Mouse (Mus musculus) heart, adult 2 months (tissue): ENCODE measurements around the gene Zfp638. TPM values are rescaled to one million over a fixed set of nuclear protein-coding genes. Genes with fewer than 3 reads are reported as not detected.

Experiments
- DNase-seq, 2 experiments: peaks; one replicate each; pipeline ENCODE4 v3.0.0; 2021
- H3K27ac ChIP-seq: fragments of 200-600 bp; 2 replicates; pipeline ENCODE4 v1.8.1; 2022
- H3K27me3 ChIP-seq: fragments of 200-500 bp; 2 replicates; pipeline ENCODE4 v1.6.1; 2012; ENCODE audit warnings: mild to moderate bottlenecking, low read length, inconsistent platforms, mixed read lengths; ENCODE audit not compliant: control insufficient read depth, insufficient read depth
- H3K36me3 ChIP-seq: fragments of 200-500 bp; 2 replicates; pipeline ENCODE4 v1.6.1; 2012; ENCODE audit warnings: low read length, inconsistent platforms; ENCODE audit not compliant: control insufficient read depth, insufficient read depth
- H3K4me1 ChIP-seq: fragments of 200-500 bp; 2 replicates; pipeline ENCODE4 v1.6.1; 2011; ENCODE audit warnings: low read length; ENCODE audit not compliant: control insufficient read depth, insufficient read depth
- H3K4me3 ChIP-seq: fragments of 200-600 bp; 2 replicates; pipeline ENCODE4 v1.8.1; 2022
- H3K79me2 ChIP-seq: fragments of 200-500 bp; replicated peaks from 2 replicates; pipeline ENCODE4 v1.6.1; 2012; ENCODE audit warnings: mild to moderate bottlenecking, inconsistent platforms, low read length, moderate library complexity, mixed read lengths; ENCODE audit not compliant: control insufficient read depth, insufficient read depth
- H3K9ac ChIP-seq: fragments of 200-500 bp; 2 replicates; pipeline ENCODE4 v1.6.1; 2012; ENCODE audit warnings: low read depth, mild to moderate bottlenecking, control low read depth, inconsistent platforms, low read length, mixed read lengths
- CTCF ChIP-seq: fragments of 200-600 bp; IDR thresholded peaks from 2 replicates; pipeline ENCODE4 v1.8.1; 2022; ENCODE audit warnings: antibody characterized with exemption, mild to moderate bottlenecking, moderate library complexity
- EP300 ChIP-seq: fragments of 200-500 bp; IDR thresholded peaks from 2 replicates; pipeline ENCODE4 v1.6.1; 2011; ENCODE audit warnings: low read depth, low read length, control low read depth; ENCODE audit not compliant: insufficient read depth
- POLR2A ChIP-seq: fragments of 200-500 bp; IDR thresholded peaks from 2 replicates; pipeline ENCODE4 v1.6.1; 2011; ENCODE audit warnings: mild to moderate bottlenecking, low read depth, low read length, control low read depth; ENCODE audit not compliant: insufficient read depth
- WGBS: fragments of 180-500 bp; shearing (Covaris S2); methylation state at CpG from one replicate; pipeline ENCODE4 v1.1.7; 2018; 5-methylcytosine and 5-hydroxymethylcytosine counted together
- intact Hi-C: fragments of 180-260 bp; cut with DNase I; formaldehyde crosslinking; loops from one replicate; pipeline ENCODE4 v1.15.1; 2025
- polyA plus RNA-seq: library from polyadenylated mRNA; depleted of rRNA; stranded (reverse); fragments of >200 nt; gene quantifications from 2 replicates; pipeline ENCODE4 v1.2.3, GENCODE M21; 2012
- total RNA-seq, 2 experiments: library from RNA; stranded (reverse); gene quantifications; 2 replicates each; pipeline ENCODE4 v1.2.3; 2021

The Zfp638 gene
- total and polyA plus RNA-seq, 3 experiments: 7.3 to 55.2 (median 55.0) TPM

DNA sequence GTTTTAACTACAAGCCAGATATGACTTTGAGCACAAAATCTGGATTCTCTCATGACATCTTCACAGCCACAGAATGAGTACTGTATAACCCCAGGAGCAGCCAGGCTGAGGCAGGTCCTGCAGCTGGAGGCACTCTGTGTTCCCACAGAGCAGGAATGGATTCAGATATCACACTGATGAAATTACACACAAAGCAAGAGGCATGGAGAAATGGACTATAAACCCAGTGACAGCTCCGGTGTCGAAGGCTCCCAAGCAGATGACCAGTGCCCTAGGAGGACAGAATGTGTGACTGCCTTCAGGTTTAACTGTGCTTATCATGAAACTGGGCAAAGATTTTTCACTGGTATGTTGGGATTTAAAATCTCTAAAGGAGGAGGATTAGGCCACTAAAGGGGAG is 20.8 kb upstream of the Zfp638 start:
- H3K36me3 ChIP-seq: no peaks in the 10 kb centered on the region
- H3K27ac ChIP-seq: no peak overlapping the region
- H3K27me3 ChIP-seq: no peaks in the 10 kb centered on the region
- intact Hi-C loops: no loop called here
- WGBS: 85% methylated on average over 2 of the region's 2 CpGs
- no peak overlapping the region for H3K9ac ChIP-seq
- no peaks in the 10 kb centered on the region for H3K4me1 ChIP-seq
- no peaks in the 10 kb centered on the region for H3K79me2 ChIP-seq
- no peak for TF ChIP-seq POLR2A
- TF ChIP-seq EP300: no peak
- TF ChIP-seq CTCF: no peak
- no peak for DNase-seq
- no peak overlapping the region for H3K4me3 ChIP-seq

DNA sequence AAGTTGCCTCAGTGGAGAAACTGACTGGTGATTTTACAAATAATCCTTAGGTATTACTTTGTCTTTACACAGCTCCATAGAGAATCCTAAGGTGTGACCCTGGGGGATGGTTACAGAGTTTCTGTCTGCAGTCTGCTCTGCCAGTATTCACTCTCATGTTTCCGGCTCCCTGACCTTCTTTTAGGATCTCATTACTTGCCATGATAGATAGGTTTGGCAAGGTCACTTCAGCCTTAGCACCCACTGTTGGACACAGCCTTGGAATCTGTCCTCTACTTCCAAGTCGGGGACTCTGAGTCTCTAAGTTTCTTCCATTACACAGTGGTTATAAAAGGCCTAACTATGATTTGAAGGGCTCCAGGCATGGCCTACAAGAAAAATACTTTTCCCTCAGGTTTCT is 17.5 kb upstream of the Zfp638 start:
- Histone ChIP-seq H3K79me2 (no peaks in the 10 kb centered on the region), H3K4me1 (no peaks in the 10 kb centered on the region), H3K4me3 (no peak overlapping the region), H3K9ac (no peak overlapping the region), H3K27ac (no peak overlapping the region), H3K36me3 (no peaks in the 10 kb centered on the region), H3K27me3 (no peaks in the 10 kb centered on the region)
- 82% methylated on average over 2 of the region's 2 CpGs for WGBS
- intact Hi-C loops: no loop called here
- TF ChIP-seq EP300: no peak
- no peak for TF ChIP-seq POLR2A
- TF ChIP-seq CTCF: no peak
- DNase-seq: no peak

DNA sequence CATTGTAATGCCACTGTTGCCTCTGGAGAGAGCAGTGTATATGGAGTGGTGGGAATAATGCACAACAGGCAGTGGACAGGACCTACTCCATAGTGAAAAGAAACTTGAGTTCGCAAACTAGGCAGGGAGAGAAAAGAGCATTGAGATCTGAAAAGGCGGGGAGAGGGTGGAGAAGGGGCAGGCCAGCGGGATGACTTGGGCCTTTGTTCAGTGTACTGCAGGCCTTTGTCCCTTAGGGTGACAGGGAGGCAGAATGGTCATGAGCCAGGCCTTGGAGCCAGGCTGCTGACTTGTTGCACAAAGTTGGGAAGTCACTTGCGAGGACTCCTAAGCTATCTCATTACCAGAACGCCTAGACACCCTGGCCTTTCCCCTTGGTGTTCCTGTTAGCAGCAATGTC is 9.4 kb upstream of the Zfp638 start:
- Histone ChIP-seq H3K9ac (no peak overlapping the region), H3K4me3 (no peak overlapping the region), H3K79me2 (no peaks in the 10 kb centered on the region), H3K27ac (peak overlapping the region; percentile 26; the same call in 1 of the 2 replicates), H3K4me1 (no peaks in the 10 kb centered on the region; the same call in 1 of the 2 replicates), H3K27me3 (no peaks in the 10 kb centered on the region), H3K36me3 (no peaks in the 10 kb centered on the region)
- no peak for DNase-seq
- 75% methylated on average over 5 of the region's 5 CpGs for WGBS
- TF ChIP-seq EP300 (no peak), POLR2A (no peak), CTCF (no peak)
- intact Hi-C loops: no loop called here

DNA sequence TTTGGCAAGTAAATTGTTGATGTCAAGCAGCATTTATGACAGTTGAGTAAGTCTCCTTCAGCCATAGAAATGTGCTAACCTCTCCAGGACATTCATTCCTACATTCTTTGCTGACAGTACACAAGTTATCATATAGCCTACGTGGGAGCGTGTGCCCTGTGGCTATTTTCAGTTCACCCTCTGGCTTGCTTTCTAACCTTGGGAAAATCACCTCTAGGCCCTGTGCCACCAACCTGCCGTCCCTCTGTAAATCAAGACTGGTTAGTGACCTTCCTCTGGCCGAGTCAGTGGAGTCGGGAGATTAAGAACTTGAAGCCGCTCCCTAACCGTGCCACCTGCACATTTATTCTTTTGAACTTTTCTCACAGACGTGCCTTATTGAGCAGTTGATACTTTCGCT is 6.9 kb upstream of the Zfp638 start:
- Histone ChIP-seq H3K27ac (peak overlapping the region; percentile 64), H3K79me2 (no peaks in the 10 kb centered on the region), H3K4me1 (no peaks in the 10 kb centered on the region; the same call in 1 of the 2 replicates), H3K9ac (no peak overlapping the region), H3K36me3 (no peaks in the 10 kb centered on the region), H3K4me3 (no peak overlapping the region), H3K27me3 (no peaks in the 10 kb centered on the region)
- intact Hi-C loops: no loop called here
- 64% methylated on average over 9 of the region's 9 CpGs for WGBS
- TF ChIP-seq CTCF (no peak), EP300 (0 out of 2 replicates have a peak, but pooled peaks have one; percentile 37)
- peak; percentile 46 to 69 for DNase-seq

DNA sequence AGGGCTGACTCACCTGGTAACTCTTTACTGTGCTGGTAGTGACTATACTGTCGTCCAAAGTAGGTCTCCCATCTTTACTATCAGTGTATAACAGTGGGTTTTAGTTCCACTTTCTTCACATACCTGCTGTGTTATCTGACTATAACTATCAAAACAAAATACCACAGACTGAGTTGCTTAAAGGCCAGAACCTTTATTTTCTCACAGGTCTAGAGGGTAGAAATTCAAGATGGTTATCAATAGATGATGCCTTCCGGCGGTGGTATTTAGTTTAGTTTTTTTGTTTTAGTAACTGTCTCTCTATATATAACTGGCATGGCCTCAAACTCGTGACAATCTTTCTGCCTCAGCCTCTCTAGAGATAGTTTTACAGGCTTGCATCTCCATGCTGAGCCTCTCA is 3.4 kb upstream of the Zfp638 start:
- H3K27me3 ChIP-seq: no peaks in the 10 kb centered on the region
- H3K4me1 ChIP-seq: no peaks in the 10 kb centered on the region; the same call in 1 of the 2 replicates
- TF ChIP-seq CTCF (no peak), EP300 (no peak), POLR2A (no peak)
- DNase-seq: no peak
- no peaks in the 10 kb centered on the region for H3K79me2 ChIP-seq
- 68% methylated on average over 4 of the region's 4 CpGs for WGBS
- H3K36me3 ChIP-seq: no peaks in the 10 kb centered on the region
- intact Hi-C loops: no loop called here
- no peak overlapping the region for H3K9ac ChIP-seq
- no peak overlapping the region for H3K4me3 ChIP-seq
- no peak overlapping the region for H3K27ac ChIP-seq

DNA sequence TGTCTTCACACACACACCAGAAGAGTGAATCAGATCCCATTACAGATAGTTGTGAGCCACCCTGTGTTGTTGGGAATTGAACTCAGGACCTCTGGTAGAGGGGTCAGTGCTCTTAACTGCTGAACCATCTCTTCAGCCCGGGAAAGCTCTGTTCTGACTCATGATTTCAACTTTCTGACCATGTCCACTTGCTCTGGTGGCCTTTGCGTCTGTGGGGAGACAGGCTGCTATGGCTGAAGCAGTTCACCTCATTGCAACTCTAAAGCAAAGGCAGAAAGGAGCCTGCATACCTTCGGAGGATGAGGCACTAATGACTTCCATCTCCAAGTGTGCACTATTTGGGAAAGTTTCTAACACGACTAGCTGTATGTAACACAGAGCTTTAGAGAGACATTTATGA is 486 bp upstream of the Zfp638 start:
- Histone ChIP-seq H3K79me2 (no peaks in the 10 kb centered on the region), H3K9ac (no peak overlapping the region), H3K36me3 (no peaks in the 10 kb centered on the region), H3K4me3 (peak overlapping the region; percentile 77; the same call in 1 of the 2 replicates), H3K27me3 (no peaks in the 10 kb centered on the region), H3K4me1 (no peaks in the 10 kb centered on the region; the same call in none of the 2 replicates), H3K27ac (no peak overlapping the region)
- DNase-seq: no peak
- WGBS: 35% methylated on average over 4 of the region's 4 CpGs
- intact Hi-C loops: no loop called here
- TF ChIP-seq POLR2A (no peak), EP300 (no peak), CTCF (no peak)
